Mouse (Mus musculus): ENCODE measurements around the gene Fam167b. TPM values are rescaled to one million over a fixed set of nuclear protein-coding genes. Genes with fewer than 3 reads are reported as not detected.
A peak's percentile ranks its signal among the peaks of the same experiment; 100 is the strongest.

Fam167b gene
- polyA plus RNA-seq, 1 experiment from 2014 or later: 3.6 TPM

GRCm38 (mm10) chr4:129621283-129621841 lies 43.0 kb upstream of the Fam167b start:
- Histone ChIP-seq H3K9ac (ENCODE audit: low read depth, low read length) (no peak overlapping the region), H3K4me2 (no peak overlapping the region), H3K36me3 (ENCODE audit: control insufficient read depth, insufficient read depth, low read length) (no peaks in the 10 kb centered on the region), H3K27me3 (ENCODE audit: control insufficient read depth, insufficient read depth, low read length) (no peaks in the 10 kb centered on the region), H3K27ac (ENCODE audit: low read depth, low read length) (no peak overlapping the region), H3K4me1 (ENCODE audit: control insufficient read depth, insufficient read depth, low read length) (peaks cover 29% of the 10 kb centered on the region), H3K4me3 (ENCODE audit: low read depth, low read length) (no peak overlapping the region), H3K9me3 (replicated peaks; ENCODE audit: control insufficient read depth, low read length) (no peaks in the 10 kb centered on the region)
- ATAC-seq (replicated peaks; ENCODE audit: insufficient number of reproducible peaks, low FRiP score, low TSS enrichment): no peak
- 68% methylated on average over 8 of the region's 8 CpGs for WGBS (ENCODE audit: insufficient replicate concordance)

- H3K9me3 ChIP-seq (replicated peaks; ENCODE audit: control insufficient read depth, low read length): no peaks in the 10 kb centered on the region
- no peak for ATAC-seq (replicated peaks; ENCODE audit: insufficient number of reproducible peaks, low FRiP score, low TSS enrichment)
- no peak overlapping the region for H3K27ac ChIP-seq (ENCODE audit: low read depth, low read length)
- no peak overlapping the region for H3K4me2 ChIP-seq
- WGBS (ENCODE audit: insufficient replicate concordance): 78% methylated on average over 11 of the region's 11 CpGs
- no peak overlapping the region for H3K4me3 ChIP-seq (ENCODE audit: low read depth, low read length)
- peaks cover 29% of the 10 kb centered on the region for H3K4me1 ChIP-seq (ENCODE audit: control insufficient read depth, insufficient read depth, low read length)
- no peaks in the 10 kb centered on the region for H3K27me3 ChIP-seq (ENCODE audit: control insufficient read depth, insufficient read depth, low read length)
- no peaks in the 10 kb centered on the region for H3K36me3 ChIP-seq (ENCODE audit: control insufficient read depth, insufficient read depth, low read length)
- no peak overlapping the region for H3K9ac ChIP-seq (ENCODE audit: low read depth, low read length)
Measured at GRCm38 (mm10) chr4:129620419-129621282, 42.3 kb upstream of the Fam167b start.

GRCm38 (mm10) chr4:129618786-129619691 lies 40.7 kb upstream of the Fam167b start, which contains the start of gene Iqcc:
Gene Iqcc (minus strand): TSS chr4:129619099.
- peaks cover 15% of the 10 kb centered on the region for H3K4me1 ChIP-seq (ENCODE audit: control insufficient read depth, insufficient read depth, low read length)
- no peaks in the 10 kb centered on the region for H3K9me3 ChIP-seq (replicated peaks; ENCODE audit: control insufficient read depth, low read length)
- no peaks in the 10 kb centered on the region for H3K27me3 ChIP-seq (ENCODE audit: control insufficient read depth, insufficient read depth, low read length)
- peak within 1 kb of the TSS; percentile 78 for H3K27ac ChIP-seq (ENCODE audit: low read depth, low read length)
- peak; percentile 83 for ATAC-seq (replicated peaks; ENCODE audit: insufficient number of reproducible peaks, low FRiP score, low TSS enrichment)
- peak within 1 kb of the TSS; percentile 90 for H3K4me2 ChIP-seq
- H3K4me3 ChIP-seq (ENCODE audit: low read depth, low read length): peak within 1 kb of the TSS; percentile 76
- 4% methylated on average over 43 of the region's 44 CpGs for WGBS (ENCODE audit: insufficient replicate concordance)
- no peaks in the 10 kb centered on the region for H3K36me3 ChIP-seq (ENCODE audit: control insufficient read depth, insufficient read depth, low read length)
- H3K9ac ChIP-seq (ENCODE audit: low read depth, low read length): peak within 1 kb of the TSS; percentile 94

- H3K4me1 ChIP-seq (ENCODE audit: control insufficient read depth, insufficient read depth, low read length): peaks cover 14% of the 10 kb centered on the region
- no peak for ATAC-seq (replicated peaks; ENCODE audit: insufficient number of reproducible peaks, low FRiP score, low TSS enrichment)
- H3K27ac ChIP-seq (ENCODE audit: low read depth, low read length): no peak overlapping the region
- no peaks in the 10 kb centered on the region for H3K27me3 ChIP-seq (ENCODE audit: control insufficient read depth, insufficient read depth, low read length)
- no peaks in the 10 kb centered on the region for H3K36me3 ChIP-seq (ENCODE audit: control insufficient read depth, insufficient read depth, low read length)
- H3K9ac ChIP-seq (ENCODE audit: low read depth, low read length): peak overlapping the region; percentile 94
- no peaks in the 10 kb centered on the region for H3K9me3 ChIP-seq (replicated peaks; ENCODE audit: control insufficient read depth, low read length)
- 88% methylated on average over 5 of the region's 5 CpGs for WGBS (ENCODE audit: insufficient replicate concordance)
- peak overlapping the region; percentile 76 for H3K4me3 ChIP-seq (ENCODE audit: low read depth, low read length)
- peak overlapping the region; percentile 90 for H3K4me2 ChIP-seq
Measured at GRCm38 (mm10) chr4:129618031-129618430, 39.7 kb upstream of the Fam167b start.

GRCm38 (mm10) chr4:129617121-129617641 lies 38.8 kb upstream of the Fam167b start:
- H3K4me2 ChIP-seq: no peak overlapping the region
- 91% methylated on average over 7 of the region's 7 CpGs for WGBS (ENCODE audit: insufficient replicate concordance)

GRCm38 (mm10) chr4:129616631-129617030 lies 38.3 kb upstream of the Fam167b start:
- 87% methylated on average over 3 of the region's 3 CpGs for WGBS (ENCODE audit: insufficient replicate concordance)
- no peak overlapping the region for H3K9ac ChIP-seq (ENCODE audit: low read depth, low read length)
- H3K36me3 ChIP-seq (ENCODE audit: control insufficient read depth, insufficient read depth, low read length): no peaks in the 10 kb centered on the region
- ATAC-seq (replicated peaks; ENCODE audit: insufficient number of reproducible peaks, low FRiP score, low TSS enrichment): no peak
- H3K4me1 ChIP-seq (ENCODE audit: control insufficient read depth, insufficient read depth, low read length): peaks cover 7% of the 10 kb centered on the region; the same call in 1 of the 2 replicates
- H3K27me3 ChIP-seq (ENCODE audit: control insufficient read depth, insufficient read depth, low read length): no peaks in the 10 kb centered on the region
- no peak overlapping the region for H3K4me2 ChIP-seq
- no peak overlapping the region for H3K27ac ChIP-seq (ENCODE audit: low read depth, low read length)
- no peak overlapping the region for H3K4me3 ChIP-seq (ENCODE audit: low read depth, low read length)
- no peaks in the 10 kb centered on the region for H3K9me3 ChIP-seq (replicated peaks; ENCODE audit: control insufficient read depth, low read length)

More at GRCm38 (mm10) chr4:129617121-129617641, 38.8 kb upstream of the Fam167b start:
- Histone ChIP-seq H3K9me3 (replicated peaks; ENCODE audit: control insufficient read depth, low read length) (no peaks in the 10 kb centered on the region), H3K4me3 (ENCODE audit: low read depth, low read length) (no peak overlapping the region), H3K9ac (ENCODE audit: low read depth, low read length) (no peak overlapping the region), H3K4me1 (ENCODE audit: control insufficient read depth, insufficient read depth, low read length) (peaks cover 7% of the 10 kb centered on the region; the same call in 1 of the 2 replicates), H3K36me3 (ENCODE audit: control insufficient read depth, insufficient read depth, low read length) (no peaks in the 10 kb centered on the region), H3K27me3 (ENCODE audit: control insufficient read depth, insufficient read depth, low read length) (no peaks in the 10 kb centered on the region), H3K27ac (ENCODE audit: low read depth, low read length) (no peak overlapping the region)
- ATAC-seq (replicated peaks; ENCODE audit: insufficient number of reproducible peaks, low FRiP score, low TSS enrichment): no peak

GRCm38 (mm10) chr4:129615801-129616290 lies 37.5 kb upstream of the Fam167b start:
- no peak for ATAC-seq (replicated peaks; ENCODE audit: insufficient number of reproducible peaks, low FRiP score, low TSS enrichment)
- Histone ChIP-seq H3K27ac (ENCODE audit: low read depth, low read length) (no peak overlapping the region), H3K4me1 (ENCODE audit: control insufficient read depth, insufficient read depth, low read length) (peaks cover 7% of the 10 kb centered on the region; the same call in 1 of the 2 replicates), H3K4me2 (no peak overlapping the region), H3K36me3 (ENCODE audit: control insufficient read depth, insufficient read depth, low read length) (no peaks in the 10 kb centered on the region), H3K4me3 (ENCODE audit: low read depth, low read length) (no peak overlapping the region), H3K27me3 (ENCODE audit: control insufficient read depth, insufficient read depth, low read length) (no peaks in the 10 kb centered on the region), H3K9ac (ENCODE audit: low read depth, low read length) (no peak overlapping the region), H3K9me3 (replicated peaks; ENCODE audit: control insufficient read depth, low read length) (no peaks in the 10 kb centered on the region)
- 87% methylated on average over 9 of the region's 9 CpGs for WGBS (ENCODE audit: insufficient replicate concordance)

GRCm38 (mm10) chr4:129614093-129614492 lies 35.7 kb upstream of the Fam167b start, which contains the start of gene Dcdc2b:
Gene Dcdc2b (minus strand): TSS chr4:129614257.
- Histone ChIP-seq H3K27ac (ENCODE audit: low read depth, low read length) (no peak within 1 kb of the TSS), H3K9me3 (replicated peaks; ENCODE audit: control insufficient read depth, low read length) (no peaks in the 10 kb centered on the region), H3K4me3 (ENCODE audit: low read depth, low read length) (no peak within 1 kb of the TSS), H3K9ac (ENCODE audit: low read depth, low read length) (no peak within 1 kb of the TSS), H3K27me3 (ENCODE audit: control insufficient read depth, insufficient read depth, low read length) (no peaks in the 10 kb centered on the region), H3K4me2 (no peak within 1 kb of the TSS), H3K4me1 (ENCODE audit: control insufficient read depth, insufficient read depth, low read length) (peaks cover 7% of the 10 kb centered on the region; the same call in 1 of the 2 replicates), H3K36me3 (ENCODE audit: control insufficient read depth, insufficient read depth, low read length) (no peaks in the 10 kb centered on the region)
- ATAC-seq (replicated peaks; ENCODE audit: insufficient number of reproducible peaks, low FRiP score, low TSS enrichment): no peak
- WGBS (ENCODE audit: insufficient replicate concordance): 84% methylated on average over 6 of the region's 6 CpGs

Data from heart, embryonic 11.5 days (tissue).